In the genomic region with DNA sequence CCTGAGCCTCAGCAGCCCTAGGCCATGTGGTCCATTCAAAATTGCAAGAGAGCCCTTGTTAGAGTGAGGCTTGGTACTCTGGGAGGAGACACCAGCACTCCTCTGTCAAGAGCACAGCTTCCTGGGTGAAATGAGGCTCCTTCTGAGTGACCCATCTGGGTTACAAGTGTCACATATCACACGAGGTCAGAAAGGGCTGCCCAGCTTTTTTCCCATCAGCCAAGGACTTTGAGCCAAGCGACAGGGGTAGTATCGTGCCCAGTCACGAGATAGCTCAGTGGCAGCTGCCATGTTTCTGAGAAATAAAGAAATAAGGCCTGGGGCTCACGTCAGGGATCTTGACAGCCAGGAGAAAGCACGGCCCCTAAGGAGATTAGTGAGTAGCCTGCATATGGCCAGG, we compare ENCODE assay signal across 25 mouse cellular contexts.
DNase-seq lines count a peak whose midpoint lies in the region; ATAC-seq lines count a peak whose summit lies in the region.
"Had no signal": no experiment of that assay in that cellular context is flagged by ENCODE, and none has a peak within 500 bp of the region (broad histone marks: within the 10 kb centered on the region; RNA-seq: fewer than 3 reads in every experiment).

No protein-coding gene starts in this region.

- peaks cover 78% of the 10 kb centered on the region for H3K4me1 ChIP-seq in heart, embryonic 16.5 days (ENCODE audit: control insufficient read depth, insufficient read depth, low read length)
- H3K4me1 ChIP-seq in midbrain, embryonic 10.5 days: peaks cover 42% of the 10 kb centered on the region
- H3K4me1 ChIP-seq in midbrain, embryonic 11.5 days (ENCODE audit: control insufficient read depth, insufficient read depth, low read length): peaks cover 7% of the 10 kb centered on the region
- H3K4me1 ChIP-seq: forebrain, embryonic 15.5 days had no signal

- peaks cover 62% of the 10 kb centered on the region for H3K36me3 ChIP-seq in heart, embryonic 16.5 days (ENCODE audit: control insufficient read depth, insufficient read depth)
- H3K36me3 ChIP-seq in midbrain, embryonic 10.5 days: no peaks in the 10 kb centered on the region
- no peaks in the 10 kb centered on the region; the same call in 1 of the 2 replicates for H3K36me3 ChIP-seq in midbrain, embryonic 11.5 days (ENCODE audit: control insufficient read depth, insufficient read depth, low read length)
- H3K36me3 ChIP-seq: forebrain, embryonic 15.5 days; neural tube, embryonic 13.5 days had no signal

- ATAC-seq in heart, embryonic 16.5 days (replicated peaks; ENCODE audit: extremely low read depth, insufficient read depth, low FRiP score): no peak
- no peak for ATAC-seq in midbrain, embryonic 11.5 days (ENCODE audit: low FRiP score)
- ATAC-seq: forebrain, embryonic 15.5 days; intestine, postnatal 0 days; Patski had no signal

- WGBS in heart, embryonic 16.5 days: 56% methylated on average over 6 of the region's 6 CpGs
- 72% methylated on average over 6 of the region's 6 CpGs for WGBS in midbrain, embryonic 10.5 days
- WGBS in midbrain, embryonic 11.5 days: 60% methylated on average over 6 of the region's 6 CpGs

- no peak overlapping the region for H3K4me3 ChIP-seq in heart, embryonic 16.5 days (ENCODE audit: low read length)
- H3K4me3 ChIP-seq in midbrain, embryonic 10.5 days: no peak overlapping the region
- no peak overlapping the region for H3K4me3 ChIP-seq in midbrain, embryonic 11.5 days (ENCODE audit: low read depth, low read length)
- H3K4me3 ChIP-seq: embryonic facial prominence, embryonic 13.5 days; forebrain, embryonic 10.5 days; forebrain, embryonic 15.5 days; liver, embryonic 15.5 days; lung, embryonic 15.5 days; megakaryocyte, embryonic 14.5 days; neural tube, embryonic 13.5 days had no signal

- H3K27ac ChIP-seq in heart, embryonic 16.5 days (ENCODE audit: low read length): peak overlapping the region; percentile 25; the same call in 1 of the 2 replicates
- 0 out of 2 replicates have a peak overlapping the region, but pooled peaks have one; percentile 25 for H3K27ac ChIP-seq in midbrain, embryonic 10.5 days (replicated peaks)
- H3K27ac ChIP-seq in midbrain, embryonic 11.5 days (ENCODE audit: low read depth, low read length): no peak overlapping the region
- H3K27ac ChIP-seq: embryonic facial prominence, embryonic 13.5 days; forebrain, embryonic 15.5 days; hindbrain, embryonic 14.5 days; liver, embryonic 15.5 days; lung, embryonic 15.5 days; neural tube, embryonic 13.5 days had no signal

- no peak overlapping the region for H3K4me2 ChIP-seq in heart, embryonic 16.5 days (ENCODE audit: low read depth, low read length)
- no peak overlapping the region for H3K4me2 ChIP-seq in midbrain, embryonic 11.5 days
- H3K4me2 ChIP-seq: embryonic facial prominence, embryonic 13.5 days; forebrain, embryonic 15.5 days; hindbrain, embryonic 14.5 days; liver, embryonic 15.5 days; lung, embryonic 15.5 days; neural tube, embryonic 13.5 days had no signal

- H3K27me3 ChIP-seq in heart, embryonic 16.5 days (ENCODE audit: control insufficient read depth, insufficient read depth, low read length): no peaks in the 10 kb centered on the region
- H3K27me3 ChIP-seq in midbrain, embryonic 10.5 days (ENCODE audit: low read depth, poor library complexity, severe bottlenecking): no peaks in the 10 kb centered on the region; the same call in 1 of the 2 replicates
- no peaks in the 10 kb centered on the region for H3K27me3 ChIP-seq in midbrain, embryonic 11.5 days (ENCODE audit: control insufficient read depth, insufficient read depth, low read length)
- H3K27me3 ChIP-seq: embryonic facial prominence, embryonic 13.5 days; forebrain, embryonic 15.5 days; liver, embryonic 15.5 days; lung, embryonic 15.5 days; neural tube, embryonic 13.5 days; Patski had no signal

- H3K9ac ChIP-seq in heart, embryonic 16.5 days (ENCODE audit: low read length): no peak overlapping the region
- H3K9ac ChIP-seq in midbrain, embryonic 11.5 days (ENCODE audit: low read length): no peak overlapping the region
- H3K9ac ChIP-seq: embryonic facial prominence, embryonic 13.5 days; forebrain, embryonic 15.5 days; hindbrain, embryonic 14.5 days; liver, embryonic 15.5 days; lung, embryonic 15.5 days; neural tube, embryonic 13.5 days had no signal

- DNase-seq in heart, adult 11 months: peak; percentile 93
- no peak for DNase-seq in heart, postnatal 14 days
- no peak for DNase-seq in heart, adult 8-10 months (ENCODE audit: low spot score)
- no peak for DNase-seq in midbrain, embryonic 10.5 days (ENCODE audit: low spot score)
- no peak for DNase-seq in midbrain, embryonic 11.5 days (ENCODE audit: low spot score, missing footprints)
- no peak for DNase-seq in adrenal gland, postnatal 14 days
- DNase-seq: adrenal gland, postnatal 10 days; cerebellum, adult 11-12 months; cerebellum, postnatal 10 days; kidney, postnatal 14 days; liver; lung, postnatal 36 days; right cerebral cortex, postnatal 4 days; thymus, adult 2 months had no signal

- H3K9me3 ChIP-seq in heart, embryonic 16.5 days (replicated peaks; ENCODE audit: control insufficient read depth, low read length): no peaks in the 10 kb centered on the region
- no peaks in the 10 kb centered on the region for H3K9me3 ChIP-seq in midbrain, embryonic 10.5 days (replicated peaks)
- H3K9me3 ChIP-seq in midbrain, embryonic 11.5 days (ENCODE audit: control insufficient read depth, low read length): no peaks in the 10 kb centered on the region
- H3K9me3 ChIP-seq: embryonic facial prominence, embryonic 13.5 days; forebrain, embryonic 10.5 days; forebrain, embryonic 15.5 days; liver, embryonic 15.5 days; lung, embryonic 15.5 days; megakaryocyte, embryonic 14.5 days; neural tube, embryonic 13.5 days had no signal

- intact Hi-C loops in heart, postnatal 14 days (cut with DNase I): no loop called here
